Mouse (Mus musculus) colon, adult 2 months (tissue): Measurements from ENCODE around the gene Atp1b3. TPM values are rescaled to one million over a fixed set of nuclear protein-coding genes. Genes with fewer than 3 reads are reported as not detected.

Experiments
- polyA plus RNA-seq: library from polyadenylated mRNA; depleted of rRNA; stranded (reverse); fragments of >200 nt; gene quantifications from 2 replicates; pipeline ENCODE4 v1.2.3, GENCODE M21; 2012; rRNA removed

Gene Atp1b3
- 33.2 and 37.9 TPM in 2 replicates for polyA plus RNA-seq

DNA sequence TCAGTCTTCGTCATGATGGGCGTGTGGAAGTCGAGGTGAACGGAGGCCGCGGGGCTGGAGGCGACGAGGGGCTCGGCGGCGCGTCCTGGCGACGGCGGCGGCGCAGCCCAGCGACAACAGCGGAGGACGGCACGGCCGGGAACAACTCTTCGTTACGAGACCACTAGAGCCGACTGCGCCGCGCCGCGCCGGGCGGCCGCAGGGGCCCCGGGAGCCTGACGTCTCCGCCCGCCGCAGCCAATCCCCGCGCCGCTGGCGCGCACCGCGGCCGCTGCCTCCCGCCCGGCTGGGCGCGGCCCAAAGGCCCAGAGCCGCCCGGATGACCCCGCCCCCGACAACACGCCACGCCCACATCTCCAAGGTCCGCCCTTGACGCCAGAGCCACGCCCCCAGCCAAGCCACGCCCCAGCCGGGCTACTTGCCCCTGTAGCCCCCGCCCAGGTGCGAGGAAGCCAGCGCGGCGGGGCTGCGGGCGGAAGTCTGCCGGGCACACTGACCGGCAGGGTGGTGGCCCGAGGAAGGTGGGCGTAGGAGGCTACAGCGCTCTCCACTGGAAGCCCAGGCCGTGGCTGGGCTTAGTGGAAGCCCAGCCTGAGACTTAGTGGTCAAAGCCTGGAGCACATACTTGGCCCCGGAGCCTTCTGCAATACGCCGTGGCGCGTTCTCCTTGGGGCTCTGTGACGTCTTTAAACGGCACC, at the start of gene Atp1b3:
Gene Atp1b3 (minus strand): TSS at position 302 of the 698 bp plus-strand sequence.

Other genes with a start within 250 kb of the Atp1b3 start
- 4.3 and 5.4 TPM in 2 replicates for gene Gk5, start 245.1 kb downstream of the Atp1b3 start, polyA plus RNA-seq
- 17.5 and 18.1 TPM in 2 replicates for gene Tfdp2, start 168.2 kb downstream of the Atp1b3 start, polyA plus RNA-seq
- gene Rnf7, start 114.2 kb upstream of the Atp1b3 start, polyA plus RNA-seq, result 134 and 140 TPM in 2 replicates
- 0.45 and 0.49 TPM in 2 replicates for gene Gm28729, start 160.8 kb upstream of the Atp1b3 start, polyA plus RNA-seq